In genomic region chr2:128916528-128916927, GRCm38 (mm10) we compare ENCODE assay signal across 17 mouse cellular contexts. TPM values are rescaled to one million over a fixed set of nuclear protein-coding genes. Genes with fewer than 3 reads are reported as not detected.
"Had no signal": no experiment of that assay in that cellular context is flagged by ENCODE, and none has a peak within 500 bp of the region (broad histone marks: within the 10 kb centered on the region; RNA-seq: fewer than 3 reads in every experiment).

No protein-coding gene starts in this region.

- H3K4me1 ChIP-seq: liver, embryonic 13.5 days had no signal

- H3K36me3 ChIP-seq: liver, embryonic 13.5 days had no signal

- H3K27ac ChIP-seq: liver, embryonic 13.5 days; stomach, postnatal 0 days had no signal

- H3K4me2 ChIP-seq: liver, embryonic 13.5 days; midbrain, embryonic 11.5 days had no signal

- DNase-seq: kidney, adult 2 months; kidney, postnatal 10 days; kidney, postnatal 36 days; liver, embryonic 13.5 days; lung, adult 2 months; lung, postnatal 14 days; lung, postnatal 4 days; midbrain, embryonic 14.5 days; right cerebral cortex, postnatal 4 days; thymus, adult 2 months; thymus, postnatal 14 days; thymus, postnatal 4 days had no signal

- H3K9me3 ChIP-seq: liver, embryonic 13.5 days had no signal

- H3K27me3 ChIP-seq: liver, embryonic 13.5 days had no signal

- H3K4me3 ChIP-seq: liver, embryonic 13.5 days had no signal

- H3K9ac ChIP-seq: liver, embryonic 13.5 days had no signal

- ATAC-seq: intestine, postnatal 0 days had no signal

RNA-seq across cellular contexts. Expression of gene Fbln7, which starts 53.7 kb away (rescaled TPM):
- total RNA-seq: megakaryocyte progenitor cell, adult 5-6 weeks; megakaryocyte-erythroid progenitor cell, adult 5-6 weeks had no signal
